Mouse (Mus musculus): ENCODE data around the gene Apbb2. TPM values are rescaled to one million over a fixed set of nuclear protein-coding genes. Genes with fewer than 3 reads are reported as not detected.

The Apbb2 gene
- polyA plus RNA-seq, 1 experiment from 2014 or later: 34.0 TPM

DNA sequence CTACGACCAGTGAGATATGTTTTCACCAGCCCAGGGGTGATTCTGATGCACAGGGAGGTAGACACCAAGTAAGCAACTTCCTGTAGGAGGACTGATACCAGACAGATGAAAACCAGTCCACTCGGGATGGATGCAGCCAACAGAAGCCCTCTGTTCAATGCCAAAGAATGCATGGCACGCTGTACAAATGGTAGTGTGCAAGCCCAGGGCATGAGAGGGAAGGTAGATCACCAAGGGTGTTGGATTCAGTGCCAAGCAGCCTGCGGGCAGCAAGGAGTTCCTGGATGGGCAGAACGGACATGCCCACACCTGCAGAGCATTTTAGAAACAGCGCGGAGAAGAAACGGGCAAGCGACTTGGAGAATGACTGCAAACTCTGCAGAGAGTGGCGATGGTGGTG, 10.8 kb downstream of the Apbb2 start:
- Histone ChIP-seq H3K9ac (ENCODE audit: low read length) (no peak overlapping the region), H3K36me3 (ENCODE audit: control insufficient read depth, insufficient read depth, low read length) (no peaks in the 10 kb centered on the region), H3K4me3 (ENCODE audit: low read depth, low read length) (no peak overlapping the region), H3K9me3 (ENCODE audit: control insufficient read depth, low read length) (no peaks in the 10 kb centered on the region), H3K4me1 (ENCODE audit: control insufficient read depth, insufficient read depth, low read length) (no peaks in the 10 kb centered on the region), H3K27ac (ENCODE audit: low read depth, low read length) (no peak overlapping the region), H3K27me3 (ENCODE audit: control insufficient read depth, insufficient read depth, low read length) (no peaks in the 10 kb centered on the region), H3K4me2 (no peak overlapping the region)
- 93% methylated on average over 10 of the region's 10 CpGs for WGBS
- no peak for DNase-seq (ENCODE audit: low spot score, missing footprints)
- ATAC-seq (ENCODE audit: low FRiP score): no peak

DNA sequence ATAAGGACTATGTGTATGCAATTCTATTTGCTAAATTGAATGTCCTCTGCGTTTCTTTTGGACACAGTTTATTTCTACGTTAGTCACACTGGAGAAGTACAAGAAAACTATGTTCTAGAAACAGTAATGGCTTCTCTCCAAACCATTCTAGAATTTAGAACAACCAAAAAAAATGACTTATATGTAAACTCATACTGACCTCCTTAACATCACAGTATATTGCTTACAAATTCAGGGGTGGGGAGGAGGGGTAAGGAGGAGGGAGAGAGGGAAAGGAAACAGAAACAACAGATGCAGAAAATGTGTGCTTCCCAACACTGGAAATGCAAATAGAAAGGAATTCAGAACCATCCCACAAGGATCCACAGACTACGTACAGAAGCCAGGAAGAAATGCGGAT, 11.4 kb downstream of the Apbb2 start:
- Histone ChIP-seq H3K4me3 (ENCODE audit: low read depth, low read length) (no peak overlapping the region), H3K4me1 (ENCODE audit: control insufficient read depth, insufficient read depth, low read length) (no peaks in the 10 kb centered on the region; the same call in 1 of the 2 replicates), H3K4me2 (no peak overlapping the region), H3K9ac (ENCODE audit: low read length) (no peak overlapping the region), H3K36me3 (ENCODE audit: control insufficient read depth, insufficient read depth, low read length) (no peaks in the 10 kb centered on the region), H3K27me3 (ENCODE audit: control insufficient read depth, insufficient read depth, low read length) (no peaks in the 10 kb centered on the region), H3K27ac (ENCODE audit: low read depth, low read length) (no peak overlapping the region), H3K9me3 (ENCODE audit: control insufficient read depth, low read length) (no peaks in the 10 kb centered on the region)
- WGBS: 91% methylated on average over 4 of the region's 4 CpGs
- ATAC-seq (ENCODE audit: low FRiP score) (no peak), DNase-seq (ENCODE audit: low spot score, missing footprints) (no peak)

GRCm38 (mm10) chr5:66605636-66606035, 12.9 kb downstream of the Apbb2 start:
- Histone ChIP-seq H3K27me3 (ENCODE audit: control insufficient read depth, insufficient read depth, low read length) (no peaks in the 10 kb centered on the region), H3K9ac (ENCODE audit: low read length) (no peak overlapping the region), H3K27ac (ENCODE audit: low read depth, low read length) (no peak overlapping the region), H3K4me1 (ENCODE audit: control insufficient read depth, insufficient read depth, low read length) (no peaks in the 10 kb centered on the region; the same call in 1 of the 2 replicates), H3K36me3 (ENCODE audit: control insufficient read depth, insufficient read depth, low read length) (no peaks in the 10 kb centered on the region), H3K4me2 (no peak overlapping the region), H3K9me3 (ENCODE audit: control insufficient read depth, low read length) (no peaks in the 10 kb centered on the region), H3K4me3 (ENCODE audit: low read depth, low read length) (no peak overlapping the region)
- ATAC-seq (ENCODE audit: low FRiP score): no peak
- WGBS: 92% methylated on average over 11 of the region's 11 CpGs
- DNase-seq (ENCODE audit: low spot score, missing footprints): no peak

DNA sequence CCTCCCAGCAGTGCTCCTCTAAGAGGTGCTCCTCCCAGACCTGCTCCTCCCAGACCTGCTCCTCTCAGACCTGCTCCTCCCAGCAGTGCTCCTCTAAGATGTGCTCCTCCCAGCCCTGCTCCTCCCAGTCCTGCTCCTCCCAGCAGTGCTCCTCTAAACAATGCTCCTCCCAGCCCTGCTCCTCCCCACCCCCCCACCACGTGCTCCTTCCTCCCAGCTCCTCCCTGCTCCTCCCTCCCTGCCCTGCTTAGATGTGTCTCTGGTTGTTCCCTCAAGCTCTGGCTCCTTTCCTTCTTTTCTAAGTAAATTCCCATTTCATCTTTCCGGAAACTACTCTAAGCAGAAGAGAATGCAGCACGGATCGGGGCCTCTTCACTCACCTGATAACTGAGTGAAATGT, 14.2 kb downstream of the Apbb2 start:
- Histone ChIP-seq H3K27ac (ENCODE audit: low read depth, low read length) (no peak overlapping the region), H3K9me3 (ENCODE audit: control insufficient read depth, low read length) (no peaks in the 10 kb centered on the region), H3K27me3 (ENCODE audit: control insufficient read depth, insufficient read depth, low read length) (no peaks in the 10 kb centered on the region), H3K4me2 (no peak overlapping the region), H3K9ac (ENCODE audit: low read length) (no peak overlapping the region), H3K4me1 (ENCODE audit: control insufficient read depth, insufficient read depth, low read length) (no peaks in the 10 kb centered on the region; the same call in 1 of the 2 replicates), H3K4me3 (ENCODE audit: low read depth, low read length) (no peak overlapping the region), H3K36me3 (ENCODE audit: control insufficient read depth, insufficient read depth, low read length) (no peaks in the 10 kb centered on the region)
- 84% methylated on average over 4 of the region's 4 CpGs for WGBS
- ATAC-seq (ENCODE audit: low FRiP score): no peak
- no peak for DNase-seq (ENCODE audit: low spot score, missing footprints)

- Histone ChIP-seq H3K9ac (ENCODE audit: low read length) (no peak overlapping the region), H3K36me3 (ENCODE audit: control insufficient read depth, insufficient read depth, low read length) (no peaks in the 10 kb centered on the region), H3K9me3 (ENCODE audit: control insufficient read depth, low read length) (no peaks in the 10 kb centered on the region), H3K4me1 (ENCODE audit: control insufficient read depth, insufficient read depth, low read length) (no peaks in the 10 kb centered on the region; the same call in 1 of the 2 replicates), H3K4me2 (no peak overlapping the region), H3K4me3 (ENCODE audit: low read depth, low read length) (no peak overlapping the region), H3K27ac (ENCODE audit: low read depth, low read length) (no peak overlapping the region), H3K27me3 (ENCODE audit: control insufficient read depth, insufficient read depth, low read length) (no peaks in the 10 kb centered on the region)
- no peak for DNase-seq (ENCODE audit: low spot score, missing footprints)
- WGBS: 75% methylated on average over 8 of the region's 8 CpGs
- no peak for ATAC-seq (ENCODE audit: low FRiP score)
Observed at GRCm38 (mm10) chr5:66603746-66604145, 14.8 kb downstream of the Apbb2 start.

- Histone ChIP-seq H3K9ac (ENCODE audit: low read length) (no peak overlapping the region), H3K9me3 (ENCODE audit: control insufficient read depth, low read length) (no peaks in the 10 kb centered on the region), H3K4me1 (ENCODE audit: control insufficient read depth, insufficient read depth, low read length) (no peaks in the 10 kb centered on the region; the same call in 1 of the 2 replicates), H3K36me3 (ENCODE audit: control insufficient read depth, insufficient read depth, low read length) (no peaks in the 10 kb centered on the region), H3K4me3 (ENCODE audit: low read depth, low read length) (no peak overlapping the region), H3K4me2 (no peak overlapping the region), H3K27me3 (ENCODE audit: control insufficient read depth, insufficient read depth, low read length) (no peaks in the 10 kb centered on the region), H3K27ac (ENCODE audit: low read depth, low read length) (no peak overlapping the region)
- no peak for DNase-seq (ENCODE audit: low spot score, missing footprints)
- ATAC-seq (ENCODE audit: low FRiP score): no peak
- 62% methylated on average over 7 of the region's 7 CpGs for WGBS
Observed at GRCm38 (mm10) chr5:66603223-66603622, 15.4 kb downstream of the Apbb2 start.

GRCm38 (mm10) chr5:66602287-66602820, 16.2 kb downstream of the Apbb2 start:
- H3K36me3 ChIP-seq (ENCODE audit: control insufficient read depth, insufficient read depth, low read length): no peaks in the 10 kb centered on the region
- no peaks in the 10 kb centered on the region for H3K9me3 ChIP-seq (ENCODE audit: control insufficient read depth, low read length)
- H3K4me2 ChIP-seq: no peak overlapping the region
- no peaks in the 10 kb centered on the region for H3K27me3 ChIP-seq (ENCODE audit: control insufficient read depth, insufficient read depth, low read length)
- H3K27ac ChIP-seq (ENCODE audit: low read depth, low read length): no peak overlapping the region
- ATAC-seq (ENCODE audit: low FRiP score) (peak; percentile 50; the same call in 1 of the 2 replicates), DNase-seq (ENCODE audit: low spot score, missing footprints) (peak; percentile 90)
- WGBS: 27% methylated on average over 9 of the region's 9 CpGs
- H3K4me1 ChIP-seq (ENCODE audit: control insufficient read depth, insufficient read depth, low read length): no peaks in the 10 kb centered on the region; the same call in 1 of the 2 replicates
- H3K4me3 ChIP-seq (ENCODE audit: low read depth, low read length): no peak overlapping the region
- no peak overlapping the region for H3K9ac ChIP-seq (ENCODE audit: low read length)

- no peak for ATAC-seq (ENCODE audit: low FRiP score)
- Histone ChIP-seq H3K9ac (ENCODE audit: low read length) (no peak overlapping the region), H3K4me2 (no peak overlapping the region), H3K27ac (ENCODE audit: low read depth, low read length) (no peak overlapping the region), H3K27me3 (ENCODE audit: control insufficient read depth, insufficient read depth, low read length) (no peaks in the 10 kb centered on the region), H3K4me1 (ENCODE audit: control insufficient read depth, insufficient read depth, low read length) (no peaks in the 10 kb centered on the region; the same call in 1 of the 2 replicates), H3K4me3 (ENCODE audit: low read depth, low read length) (no peak overlapping the region), H3K9me3 (ENCODE audit: control insufficient read depth, low read length) (no peaks in the 10 kb centered on the region), H3K36me3 (ENCODE audit: control insufficient read depth, insufficient read depth, low read length) (no peaks in the 10 kb centered on the region)
- WGBS: 91% methylated on average over 8 of the region's 8 CpGs
- DNase-seq (ENCODE audit: low spot score, missing footprints): no peak
Observed at GRCm38 (mm10) chr5:66600415-66600814, 18.2 kb downstream of the Apbb2 start.

DNA sequence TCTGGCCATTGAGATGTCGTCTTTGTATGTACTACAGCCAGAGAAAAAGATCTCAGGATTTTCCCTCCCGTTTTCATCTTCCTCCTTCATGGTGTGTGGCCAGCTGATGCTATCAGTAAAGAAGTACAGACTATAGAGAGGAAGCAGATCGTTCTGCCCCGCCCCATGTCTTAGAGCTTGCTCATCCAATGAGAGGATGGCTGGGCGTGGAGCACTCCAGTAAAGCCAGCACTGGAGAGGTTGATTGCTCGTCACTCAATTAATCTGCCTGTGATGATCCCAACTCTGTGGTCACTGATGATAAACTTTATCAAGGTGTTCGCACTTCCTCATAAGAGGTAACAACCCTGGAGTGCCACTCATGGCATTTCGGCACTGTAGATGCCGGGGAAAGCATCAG, 18.7 kb downstream of the Apbb2 start:
- 87% methylated on average over 9 of the region's 9 CpGs for WGBS
- H3K4me2 ChIP-seq: no peak overlapping the region
- DNase-seq (ENCODE audit: low spot score, missing footprints) (no peak), ATAC-seq (ENCODE audit: low FRiP score) (no peak)
- H3K9me3 ChIP-seq (ENCODE audit: control insufficient read depth, low read length): no peaks in the 10 kb centered on the region
- no peak overlapping the region for H3K9ac ChIP-seq (ENCODE audit: low read length)
- no peak overlapping the region for H3K27ac ChIP-seq (ENCODE audit: low read depth, low read length)
- H3K4me1 ChIP-seq (ENCODE audit: control insufficient read depth, insufficient read depth, low read length): no peaks in the 10 kb centered on the region; the same call in 1 of the 2 replicates
- H3K4me3 ChIP-seq (ENCODE audit: low read depth, low read length): no peak overlapping the region
- H3K36me3 ChIP-seq (ENCODE audit: control insufficient read depth, insufficient read depth, low read length): no peaks in the 10 kb centered on the region
- H3K27me3 ChIP-seq (ENCODE audit: control insufficient read depth, insufficient read depth, low read length): no peaks in the 10 kb centered on the region

Measured in midbrain, embryonic 11.5 days (tissue).